Mouse (Mus musculus) lung, embryonic 15.5 days (tissue): ENCODE measurements around the gene Rps19bp1. TPM values are rescaled to one million over a fixed set of nuclear protein-coding genes. Genes with fewer than 3 reads are reported as not detected.

Experiments used
- ATAC-seq: fragments of 200-750 bp; cut with Nextera tagmentation; 2 replicates; pipeline ENCODE4 v1.8.0; 2017; ENCODE audit warnings: moderate number of reproducible peaks, borderline replicate concordance; ENCODE audit not compliant: low FRiP score, low TSS enrichment; ENCODE audit errors: extremely low read depth
- H3K27ac ChIP-seq: fragments of 300-500 bp; sonication (generic); 2 replicates; pipeline ENCODE4 v1.5.1; 2015; ENCODE audit warnings: moderate library complexity, mild to moderate bottlenecking, inconsistent platforms
- H3K27me3 ChIP-seq: fragments of 300-500 bp; sonication (generic); 2 replicates; pipeline ENCODE4 v1.6.1; 2015; ENCODE audit warnings: inconsistent platforms
- H3K36me3 ChIP-seq: fragments of 300-500 bp; sonication (generic); 2 replicates; pipeline ENCODE4 v1.6.1; 2015; ENCODE audit warnings: inconsistent platforms
- H3K4me1 ChIP-seq: fragments of 300-500 bp; sonication (generic); 2 replicates; pipeline ENCODE4 v1.6.1; 2015; ENCODE audit warnings: inconsistent platforms
- H3K4me2 ChIP-seq: fragments of 300-500 bp; sonication (generic); 2 replicates; pipeline ENCODE4 v1.6.1; 2015; ENCODE audit warnings: inconsistent platforms, mild to moderate bottlenecking, moderate library complexity
- H3K4me3 ChIP-seq: fragments of 300-500 bp; sonication (generic); 2 replicates; pipeline ENCODE4 v1.5.1; 2015; ENCODE audit warnings: mild to moderate bottlenecking, inconsistent platforms
- H3K9ac ChIP-seq: fragments of 300-500 bp; sonication (generic); 2 replicates; pipeline ENCODE4 v1.6.1; 2015; ENCODE audit warnings: inconsistent platforms
- H3K9me3 ChIP-seq: fragments of 300-500 bp; sonication (generic); 2 replicates; pipeline ENCODE4 v1.6.1; 2016; ENCODE audit warnings: inconsistent platforms
- WGBS: fragments of 180-500 bp; shearing (Covaris S2); methylation state at CpG from one replicate; pipeline ENCODE4 v1.1.7; 2015; 5-methylcytosine and 5-hydroxymethylcytosine counted together
- polyA plus RNA-seq: library from polyadenylated mRNA; unstranded; fragments of >200 nt; fragmentation: Nextera tagmentation; extraction: Ambion mirVana; gene quantifications from 2 replicates; pipeline ENCODE4 v1.2.1, GENCODE M21; 2015

The Rps19bp1 gene
- polyA plus RNA-seq, 1 experiment from 2014 or later: 47.1 TPM

DNA sequence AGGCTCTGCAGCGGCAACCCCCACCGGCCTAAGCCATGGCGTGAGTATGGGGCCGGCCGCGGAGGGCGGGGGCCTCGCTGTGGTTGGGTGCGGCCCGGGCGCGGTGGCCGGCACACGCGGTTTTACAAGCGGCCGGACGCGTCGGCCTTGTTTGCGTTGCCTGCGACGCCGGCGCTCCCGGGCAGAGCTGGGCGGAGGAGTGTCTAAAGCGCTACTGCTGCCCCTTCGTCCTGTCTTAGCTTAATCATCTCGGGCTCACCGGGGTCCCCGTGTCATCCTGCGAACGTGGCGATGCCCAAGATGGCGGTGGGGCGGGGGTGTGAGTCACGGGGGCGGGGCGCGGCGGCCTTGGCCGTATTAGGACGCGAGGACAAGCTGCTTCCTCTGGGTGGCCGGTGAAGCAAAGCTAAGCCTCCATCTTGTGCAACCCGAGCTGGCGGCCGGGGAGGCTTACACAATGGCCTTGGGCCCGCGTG is 8.4 kb downstream of the Rps19bp1 start:
- Histone ChIP-seq H3K9ac (peak overlapping the region; percentile 96), H3K27ac (peak overlapping the region; percentile 95), H3K9me3 (no peaks in the 10 kb centered on the region), H3K36me3 (peaks cover 51% of the 10 kb centered on the region), H3K27me3 (no peaks in the 10 kb centered on the region), H3K4me3 (peak overlapping the region; percentile 86), H3K4me1 (peaks cover 34% of the 10 kb centered on the region), H3K4me2 (peak overlapping the region; percentile 82)
- under 1% methylated on average over 51 of the region's 51 CpGs for WGBS
- peak; percentile 58 for ATAC-seq

DNA sequence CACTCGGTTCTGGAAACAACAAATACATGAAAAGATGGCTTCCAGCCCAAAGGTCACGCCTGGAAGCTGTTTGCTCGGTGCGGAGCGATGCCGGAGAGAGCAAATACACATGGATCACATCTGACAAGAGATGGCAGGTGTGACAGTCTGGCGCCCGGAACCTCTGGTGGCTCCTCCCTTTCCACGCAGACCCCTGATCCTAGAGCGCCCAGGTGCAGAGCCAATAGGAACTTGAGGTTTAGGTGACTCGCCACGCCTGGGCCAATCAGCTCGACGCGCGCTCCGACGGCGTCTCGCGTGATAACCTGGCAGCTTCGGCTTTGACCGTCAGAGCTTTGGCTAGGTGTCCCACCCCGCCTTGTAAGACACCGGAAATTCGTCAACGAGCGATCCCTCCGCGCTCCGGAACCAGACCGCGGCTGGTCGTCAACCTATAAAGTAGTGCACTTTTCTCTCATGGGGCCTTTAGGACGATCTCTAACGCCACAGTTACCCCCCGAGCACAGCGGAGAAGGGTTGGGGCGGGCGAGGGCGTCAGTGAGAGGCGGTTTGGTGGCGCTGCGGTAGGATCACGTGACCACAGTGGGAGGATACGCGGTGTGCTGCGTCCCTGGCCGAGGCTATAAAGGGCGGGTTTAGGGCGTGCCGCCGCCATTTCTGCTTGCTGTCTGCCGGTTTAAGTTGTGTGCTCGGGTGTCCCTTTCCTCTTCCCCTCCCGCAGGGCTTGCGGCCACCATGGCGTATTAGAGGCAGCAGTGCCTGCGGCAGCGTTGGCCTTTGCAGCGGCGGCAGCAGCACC is 9.1 kb downstream of the Rps19bp1 start, which contains the start of gene Atf4:
Atf4 (plus strand) TSS at position 338 of the 799 bp plus-strand sequence.
- peak within 1 kb of the TSS; percentile 82 for H3K4me2 ChIP-seq
- H3K27ac ChIP-seq: peak within 1 kb of the TSS; percentile 95
- ATAC-seq: peak; percentile 94
- H3K4me3 ChIP-seq: peak within 1 kb of the TSS; percentile 86
- WGBS: under 1% methylated on average over 60 of the region's 62 CpGs
- no peaks in the 10 kb centered on the region for H3K27me3 ChIP-seq
- H3K36me3 ChIP-seq: peaks cover 53% of the 10 kb centered on the region
- peak within 1 kb of the TSS; percentile 96 for H3K9ac ChIP-seq
- H3K9me3 ChIP-seq: no peaks in the 10 kb centered on the region
- peaks cover 34% of the 10 kb centered on the region for H3K4me1 ChIP-seq

DNA sequence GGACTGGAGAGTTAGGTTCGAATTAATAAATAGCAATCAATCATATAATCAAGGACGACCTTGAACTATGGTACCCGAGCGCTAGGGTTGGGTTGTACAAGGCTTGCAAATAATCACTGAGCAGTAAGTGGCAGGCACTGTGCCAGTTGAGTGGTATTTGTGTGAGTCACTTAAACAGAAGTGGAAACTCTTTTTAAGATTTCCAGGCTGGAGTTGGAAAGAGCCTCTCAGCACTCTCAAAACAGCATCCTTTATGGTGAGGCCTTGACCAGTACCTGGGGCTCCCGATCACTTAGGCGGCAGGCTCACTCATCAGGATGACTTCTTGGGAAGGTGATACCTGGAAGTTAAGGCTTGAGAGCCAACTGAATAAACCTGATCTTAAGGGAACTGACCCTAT is 9.9 kb downstream of the Rps19bp1 start:
- ATAC-seq: no peak
- H3K4me3 ChIP-seq: peak overlapping the region; percentile 86
- H3K4me1 ChIP-seq: peaks cover 34% of the 10 kb centered on the region
- H3K4me2 ChIP-seq: peak overlapping the region; percentile 82
- peak overlapping the region; percentile 72 for H3K9ac ChIP-seq
- peaks cover 55% of the 10 kb centered on the region for H3K36me3 ChIP-seq
- peak overlapping the region; percentile 95 for H3K27ac ChIP-seq
- no peaks in the 10 kb centered on the region for H3K27me3 ChIP-seq
- no peaks in the 10 kb centered on the region for H3K9me3 ChIP-seq
- WGBS: 30% methylated on average over 6 of the region's 6 CpGs

DNA sequence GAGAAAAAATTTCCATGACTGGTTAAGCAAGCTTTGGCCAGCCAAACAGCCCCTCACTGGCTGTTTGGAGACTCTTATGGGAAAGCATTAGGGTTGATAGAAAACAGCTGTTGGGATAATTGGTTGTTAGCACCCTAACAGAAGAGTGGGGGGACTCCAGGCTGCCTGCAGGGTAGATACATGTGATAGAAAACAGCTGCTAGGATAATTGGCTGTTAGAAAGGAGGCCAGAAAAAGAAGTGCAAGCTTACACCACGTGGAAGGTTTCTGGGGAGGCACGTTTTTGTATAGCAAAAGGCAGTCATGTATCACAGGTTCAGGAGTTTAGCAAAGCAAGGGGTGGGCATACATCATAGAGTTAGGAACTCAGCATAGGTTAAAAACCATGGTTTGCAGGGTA is 10.6 kb downstream of the Rps19bp1 start:
- Histone ChIP-seq H3K36me3 (peaks cover 58% of the 10 kb centered on the region), H3K27me3 (no peaks in the 10 kb centered on the region), H3K4me1 (peaks cover 34% of the 10 kb centered on the region), H3K4me2 (peak overlapping the region; percentile 82; the same call in 1 of the 2 replicates), H3K27ac (peak overlapping the region; percentile 95; the same call in 1 of the 2 replicates), H3K4me3 (no peak overlapping the region), H3K9ac (no peak overlapping the region), H3K9me3 (no peaks in the 10 kb centered on the region)
- no peak for ATAC-seq
- 23% methylated on average over 2 of the region's 2 CpGs for WGBS

DNA sequence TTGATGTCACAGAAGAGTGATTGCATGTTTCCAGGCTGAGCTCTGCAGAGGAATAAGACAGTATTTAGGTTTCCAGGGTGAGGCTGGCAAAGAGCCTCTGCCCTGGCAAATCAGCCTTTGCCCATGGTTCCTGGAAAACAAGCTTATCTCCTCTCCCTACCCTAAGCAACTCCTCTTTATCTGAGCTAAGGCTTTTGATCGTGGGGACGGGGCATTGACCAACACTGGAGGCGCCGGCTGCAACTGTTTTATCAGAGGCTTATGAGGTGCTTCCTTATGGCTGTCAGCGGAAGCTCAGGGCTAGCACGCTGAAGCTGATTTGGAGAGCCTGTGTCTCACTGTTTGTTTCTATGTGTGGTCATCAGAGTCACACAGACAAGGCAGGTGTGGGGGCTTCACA is 13.5 kb downstream of the Rps19bp1 start:
- Histone ChIP-seq H3K27ac (no peak overlapping the region), H3K4me1 (peaks cover 15% of the 10 kb centered on the region), H3K36me3 (peaks cover 58% of the 10 kb centered on the region), H3K4me2 (no peak overlapping the region), H3K9me3 (no peaks in the 10 kb centered on the region), H3K9ac (no peak overlapping the region), H3K27me3 (no peaks in the 10 kb centered on the region), H3K4me3 (no peak overlapping the region)
- whole genome bisulfite sequencing: 64% methylated on average over 6 of the region's 6 CpGs
- ATAC-seq: no peak

DNA sequence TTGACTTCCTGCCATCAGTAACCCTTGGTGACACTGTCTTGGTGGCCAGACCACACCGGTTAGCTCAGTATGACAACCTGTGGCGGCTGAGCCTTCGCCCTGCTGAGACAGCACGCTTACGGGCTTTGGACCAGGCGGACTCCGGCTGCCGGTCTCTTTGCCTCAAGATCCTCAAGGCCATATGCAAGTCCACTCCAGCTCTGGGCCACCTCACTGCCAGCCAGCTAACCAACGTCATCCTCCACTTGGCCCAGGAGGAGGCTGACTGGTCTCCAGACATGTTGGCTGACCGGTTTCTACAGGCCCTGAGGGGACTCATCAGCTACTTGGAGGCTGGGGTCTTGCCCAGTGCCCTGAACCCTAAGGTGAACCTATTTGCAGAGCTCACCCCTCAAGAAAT is 14.4 kb downstream of the Rps19bp1 start:
- peaks cover 64% of the 10 kb centered on the region for H3K36me3 ChIP-seq
- H3K27ac ChIP-seq: no peak overlapping the region
- H3K27me3 ChIP-seq: no peaks in the 10 kb centered on the region
- no peak overlapping the region for H3K9ac ChIP-seq
- H3K4me2 ChIP-seq: no peak overlapping the region
- no peaks in the 10 kb centered on the region for H3K9me3 ChIP-seq
- no peak overlapping the region for H3K4me3 ChIP-seq
- H3K4me1 ChIP-seq: peaks cover 15% of the 10 kb centered on the region
- WGBS: 93% methylated on average over 10 of the region's 10 CpGs
- no peak for ATAC-seq

DNA sequence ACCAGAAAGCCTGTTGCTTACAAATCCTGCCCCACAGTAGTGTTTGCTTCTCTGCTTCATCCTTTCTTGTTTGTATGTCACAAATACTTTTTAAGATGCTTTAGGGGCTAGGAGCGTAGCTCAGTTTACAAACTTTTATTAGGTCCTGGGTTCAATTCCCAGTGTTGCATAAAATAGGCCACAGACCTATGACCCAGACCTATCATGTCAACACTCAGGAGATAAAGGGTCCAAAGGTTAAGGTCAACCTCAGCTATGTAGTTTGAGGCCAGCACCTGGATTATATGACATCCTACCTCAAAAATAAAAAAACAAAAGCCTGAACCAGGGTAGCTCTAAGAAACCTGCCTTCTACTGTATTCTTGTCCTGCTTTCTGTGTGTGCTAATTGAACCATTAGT is 15.5 kb downstream of the Rps19bp1 start:
- peaks cover 5% of the 10 kb centered on the region; the same call in 1 of the 2 replicates for H3K4me1 ChIP-seq
- ATAC-seq: no peak
- H3K9me3 ChIP-seq: no peaks in the 10 kb centered on the region
- H3K27me3 ChIP-seq: no peaks in the 10 kb centered on the region
- peaks cover 72% of the 10 kb centered on the region for H3K36me3 ChIP-seq
- H3K27ac ChIP-seq: no peak overlapping the region
- H3K4me2 ChIP-seq: no peak overlapping the region
- no peak overlapping the region for H3K4me3 ChIP-seq
- no peak overlapping the region for H3K9ac ChIP-seq
- 95% methylated on average over 1 of the region's 1 CpGs for WGBS

DNA sequence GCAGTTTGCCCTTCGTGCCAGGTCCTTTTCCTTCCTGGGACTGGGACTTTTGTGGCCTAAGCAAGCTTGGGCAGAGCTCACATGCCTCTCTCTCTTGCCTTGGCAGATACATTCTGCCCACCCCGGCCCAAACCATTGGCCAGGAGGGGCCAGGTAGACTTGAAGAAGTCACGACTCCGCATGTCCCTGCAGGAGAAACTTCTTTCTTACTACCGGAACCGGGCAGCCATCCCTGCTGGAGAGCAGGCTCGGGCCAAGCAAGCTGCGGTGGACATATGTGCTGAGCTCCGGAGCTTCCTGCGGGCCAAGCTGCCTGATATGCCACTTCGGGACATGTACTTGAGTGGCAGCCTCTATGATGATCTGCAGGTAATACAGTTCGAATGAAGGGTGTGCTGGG is 16.0 kb downstream of the Rps19bp1 start:
- Histone ChIP-seq H3K27ac (no peak overlapping the region), H3K9me3 (no peaks in the 10 kb centered on the region), H3K36me3 (peaks cover 75% of the 10 kb centered on the region), H3K4me3 (no peak overlapping the region), H3K4me1 (peaks cover 3% of the 10 kb centered on the region; the same call in 1 of the 2 replicates), H3K9ac (no peak overlapping the region), H3K27me3 (no peaks in the 10 kb centered on the region), H3K4me2 (no peak overlapping the region)
- WGBS: 94% methylated on average over 12 of the region's 12 CpGs
- ATAC-seq: no peak

DNA sequence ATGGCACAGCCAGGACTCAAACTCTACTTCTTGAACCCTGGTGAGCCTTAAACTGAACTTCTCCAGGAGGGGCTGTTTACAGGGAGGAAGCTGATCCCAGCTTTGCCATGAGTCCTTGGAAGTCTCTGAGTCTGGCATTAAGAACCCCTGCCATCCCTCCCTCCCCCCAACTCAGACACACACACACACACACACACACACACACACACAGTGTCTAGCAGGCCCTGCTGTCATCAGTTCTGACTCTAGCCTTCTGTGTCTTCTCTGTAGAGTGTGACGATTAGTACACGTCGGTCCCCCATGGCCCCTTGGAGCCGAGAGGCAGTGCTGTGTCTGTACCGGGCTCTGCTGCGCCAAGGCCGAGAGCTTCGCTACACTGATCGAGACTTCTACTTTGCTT is 28.6 kb downstream of the Rps19bp1 start, which contains the start of gene AC140267.1:
AC140267.1 (plus strand) TSS at position 301 of the 400 bp plus-strand sequence.
- Histone ChIP-seq H3K36me3 (peaks cover 34% of the 10 kb centered on the region), H3K9me3 (no peaks in the 10 kb centered on the region), H3K4me3 (peak within 1 kb of the TSS; percentile 85), H3K4me1 (peaks cover 15% of the 10 kb centered on the region), H3K9ac (peak within 1 kb of the TSS; percentile 81), H3K4me2 (peak within 1 kb of the TSS; percentile 72), H3K27ac (no peak within 1 kb of the TSS), H3K27me3 (no peaks in the 10 kb centered on the region)
- WGBS: 92% methylated on average over 9 of the region's 9 CpGs
- ATAC-seq: no peak

DNA sequence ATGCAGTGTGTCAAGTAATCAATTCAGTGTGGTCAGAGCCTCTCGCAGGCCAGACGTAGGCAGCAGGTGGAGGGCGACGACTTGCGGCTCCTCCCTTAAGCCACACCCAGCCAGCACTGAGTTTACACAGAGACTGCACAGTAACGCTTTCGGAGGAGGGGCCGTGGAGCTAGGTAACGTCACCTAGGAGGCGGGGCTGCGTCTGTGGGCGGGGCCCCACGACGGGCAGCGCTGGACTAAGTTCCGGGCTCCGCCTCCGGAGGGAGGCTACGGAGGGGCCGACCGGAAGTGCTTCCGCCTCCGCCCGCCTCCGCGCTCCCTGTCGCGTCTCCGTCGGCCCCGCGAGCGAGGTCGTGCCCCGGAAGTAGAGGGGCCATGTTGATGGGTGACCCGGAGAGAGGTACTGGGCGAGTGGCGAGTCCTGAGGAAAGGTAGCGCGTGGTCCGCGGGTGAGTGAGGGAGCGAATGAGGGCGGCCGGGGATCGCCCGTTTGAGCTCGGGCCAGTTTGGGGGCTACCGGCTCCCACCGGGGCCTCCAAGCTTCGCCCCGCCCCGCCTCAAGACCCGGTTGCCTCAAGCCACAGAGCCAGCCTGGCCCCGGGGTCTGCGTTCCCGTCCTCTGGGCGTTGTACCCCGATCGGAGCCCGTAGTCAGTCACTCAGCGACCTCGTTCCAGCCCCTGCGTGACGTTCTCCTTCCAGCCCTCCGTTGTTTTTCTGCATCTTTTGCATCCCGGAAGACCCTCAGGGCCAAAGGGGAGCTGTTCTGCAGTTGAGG is 30.2 kb downstream of the Rps19bp1 start, which contains the start of gene Mief1:
Mief1 (plus strand) TSS at position 286 of the 777 bp plus-strand sequence.
- Histone ChIP-seq H3K4me2 (peak within 1 kb of the TSS; percentile 72), H3K4me1 (peaks cover 15% of the 10 kb centered on the region), H3K4me3 (peak within 1 kb of the TSS; percentile 85), H3K9me3 (no peaks in the 10 kb centered on the region), H3K27me3 (no peaks in the 10 kb centered on the region), H3K27ac (peak within 1 kb of the TSS; percentile 81), H3K36me3 (peaks cover 26% of the 10 kb centered on the region), H3K9ac (peak within 1 kb of the TSS; percentile 81)
- peak; percentile 98 for ATAC-seq
- WGBS: 3% methylated on average over 59 of the region's 67 CpGs

DNA sequence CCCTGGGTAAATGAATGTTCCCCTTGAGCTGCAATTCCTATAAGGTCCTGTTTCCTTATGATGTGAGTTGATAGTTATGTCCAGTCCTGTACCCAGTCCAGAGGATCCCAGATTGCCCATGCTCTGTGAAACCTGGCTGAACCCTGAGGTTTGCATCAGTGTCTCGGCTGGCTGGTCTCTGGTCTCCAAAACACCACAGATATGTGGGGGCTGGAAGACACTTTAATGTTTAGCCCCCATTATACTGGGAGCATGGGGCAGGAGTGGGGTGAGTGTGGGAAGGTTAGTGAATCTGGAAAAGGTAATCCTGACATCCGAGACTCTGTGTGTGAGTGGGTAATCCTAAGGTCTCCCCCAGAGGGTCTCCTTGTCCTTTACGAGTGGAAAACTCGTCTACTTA is 31.1 kb downstream of the Rps19bp1 start:
- Histone ChIP-seq H3K9ac (no peak overlapping the region), H3K27ac (peak overlapping the region; percentile 81), H3K27me3 (no peaks in the 10 kb centered on the region), H3K4me3 (no peak overlapping the region), H3K4me2 (peak overlapping the region; percentile 72; the same call in 1 of the 2 replicates), H3K4me1 (peaks cover 15% of the 10 kb centered on the region), H3K9me3 (no peaks in the 10 kb centered on the region), H3K36me3 (peaks cover 17% of the 10 kb centered on the region)
- ATAC-seq: no peak
- WGBS: 54% methylated on average over 4 of the region's 4 CpGs
